Mouse (Mus musculus) inflammation-experienced regulatory T-cells, adult 6 months (primary cell): ENCODE measurements around the gene Slc30a1. TPM values are rescaled to one million over a fixed set of nuclear protein-coding genes. Genes with fewer than 3 reads are reported as not detected.
A peak's percentile ranks its signal among the peaks of the same experiment; 100 is the strongest.

Experiments used
- ATAC-seq: one replicate; pipeline ENCODE4 v1.8.0; 2017
- polyA plus RNA-seq, 3 experiments: library from polyadenylated mRNA; unstranded; fragments of 100-300 nt; shearing (Covaris generic); gene quantifications; one replicate each; pipeline ENCODE4 v1.2.1; 2017

Gene Slc30a1
- polyA plus RNA-seq, 3 experiments from 2014 or later, result 1.3 to 1.6 (median 1.5) TPM

DNA sequence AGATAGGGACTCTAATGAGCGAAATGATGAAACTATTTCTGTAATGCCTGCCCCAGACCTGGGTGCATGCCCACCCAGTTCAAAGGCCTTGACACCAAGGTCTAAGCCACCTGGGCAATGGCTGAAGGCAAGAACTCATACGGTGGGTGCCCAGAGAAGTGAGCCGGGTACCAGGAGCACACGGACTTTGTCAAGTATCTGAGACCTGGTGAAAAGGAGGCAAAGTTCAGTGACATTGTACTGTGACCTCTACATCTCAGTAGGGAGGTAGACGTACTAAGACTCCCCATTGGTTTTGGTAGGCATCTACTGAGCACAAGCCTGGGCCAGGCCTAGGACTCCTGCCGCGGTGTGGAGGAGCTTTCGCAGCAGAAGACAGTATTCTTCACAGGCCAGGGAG lies 38.8 kb downstream of the Slc30a1 start:
- no peak for ATAC-seq

DNA sequence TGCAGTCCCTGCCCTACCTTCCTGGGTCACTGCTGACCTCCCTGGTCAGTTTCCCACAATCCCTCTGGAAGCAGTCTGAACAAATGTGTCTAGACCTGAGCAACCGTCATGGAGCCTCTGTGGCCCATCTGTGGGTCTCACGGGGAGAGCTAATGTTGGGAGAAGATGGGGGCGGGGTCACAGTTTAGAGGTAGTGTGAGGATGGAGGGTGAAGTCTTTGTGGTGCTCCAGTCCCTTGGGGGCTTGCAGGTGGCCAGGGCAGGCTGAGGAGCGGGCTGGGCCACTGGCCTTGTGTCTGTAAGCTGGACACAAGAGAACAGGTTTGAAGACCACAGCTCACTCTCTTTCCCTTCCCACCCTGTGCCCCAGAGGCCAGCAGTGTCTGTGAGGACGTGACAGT lies 39.2 kb downstream of the Slc30a1 start:
- no peak for ATAC-seq

DNA sequence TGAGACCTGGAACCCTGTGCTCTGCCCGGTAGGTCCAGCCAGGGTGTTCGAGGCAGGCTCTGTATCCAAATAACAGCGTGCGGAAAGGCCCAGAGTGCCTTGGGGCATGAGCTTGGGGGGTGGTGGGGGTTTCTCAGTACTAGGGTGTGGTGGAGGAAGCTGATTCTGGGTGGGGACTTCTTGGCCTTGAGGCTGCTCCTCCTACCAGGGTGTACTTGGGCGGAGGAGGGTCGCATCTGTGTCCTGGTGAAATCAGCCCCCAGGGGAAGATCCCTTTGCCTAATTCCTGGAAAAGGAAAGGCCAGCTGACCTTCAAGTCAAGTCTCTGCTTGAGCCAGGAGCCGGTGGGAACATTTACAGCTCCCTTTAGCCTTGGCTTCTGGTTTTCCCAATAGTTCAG lies 39.7 kb downstream of the Slc30a1 start:
- no peak for ATAC-seq

DNA sequence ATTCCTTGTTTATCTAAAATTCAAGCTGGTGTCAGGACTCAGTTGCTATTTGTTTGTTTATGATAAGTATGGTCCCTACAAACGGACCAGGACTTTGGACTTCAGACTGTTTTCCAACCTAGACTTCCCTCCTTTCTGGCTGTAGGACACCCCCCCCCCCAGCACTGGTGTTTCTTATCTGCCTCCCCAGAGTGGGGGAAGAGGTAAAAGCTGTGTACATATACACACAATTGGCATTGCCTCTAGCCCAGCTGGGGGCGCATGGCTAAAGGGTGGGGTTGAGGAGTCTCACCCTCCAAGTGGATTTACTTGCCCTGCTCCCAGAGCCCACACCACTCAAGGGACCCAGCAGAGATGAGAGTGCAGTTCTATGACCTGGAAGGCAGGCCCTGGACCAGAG lies 40.3 kb downstream of the Slc30a1 start:
- ATAC-seq, result no peak

DNA sequence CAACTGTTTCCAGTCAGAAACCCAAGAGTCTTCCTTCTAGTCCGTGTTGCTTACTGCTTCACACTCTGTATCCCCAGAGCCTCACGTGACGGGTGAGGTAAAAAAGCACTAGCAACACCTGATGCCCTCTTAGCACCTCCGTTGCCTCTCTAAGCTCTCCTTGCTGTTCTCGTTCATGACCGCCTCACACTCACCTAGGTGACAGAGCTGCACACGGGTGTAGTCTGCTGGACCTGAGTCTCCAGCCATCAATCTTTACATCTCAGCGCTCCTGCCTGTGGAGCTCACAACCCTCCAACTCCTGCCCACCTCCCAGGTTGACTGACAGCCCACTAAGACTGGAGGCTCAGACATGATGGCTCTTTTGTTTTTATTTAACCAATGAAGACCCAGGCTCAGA lies 41.2 kb downstream of the Slc30a1 start:
- no peak for ATAC-seq

DNA sequence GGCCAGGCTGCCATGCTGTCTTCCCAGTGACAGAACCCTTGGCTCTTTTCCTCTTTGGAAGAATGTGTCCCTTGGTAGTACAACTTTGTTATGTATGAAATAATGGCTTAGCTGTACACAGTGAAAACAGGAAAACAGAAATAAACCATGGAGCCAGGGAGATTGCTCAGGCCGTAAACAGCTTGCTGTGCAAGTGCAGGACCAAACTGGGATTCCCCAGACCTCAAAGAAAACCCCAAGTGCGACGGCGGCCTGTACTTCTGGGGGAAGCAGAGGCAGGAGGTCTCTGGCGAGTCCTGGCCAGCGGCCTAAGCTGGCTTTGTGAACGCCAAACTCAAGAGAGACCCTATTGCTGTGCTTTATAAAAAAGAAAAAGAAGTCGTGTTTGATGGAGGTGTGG lies 42.0 kb downstream of the Slc30a1 start:
- ATAC-seq, result no peak

DNA sequence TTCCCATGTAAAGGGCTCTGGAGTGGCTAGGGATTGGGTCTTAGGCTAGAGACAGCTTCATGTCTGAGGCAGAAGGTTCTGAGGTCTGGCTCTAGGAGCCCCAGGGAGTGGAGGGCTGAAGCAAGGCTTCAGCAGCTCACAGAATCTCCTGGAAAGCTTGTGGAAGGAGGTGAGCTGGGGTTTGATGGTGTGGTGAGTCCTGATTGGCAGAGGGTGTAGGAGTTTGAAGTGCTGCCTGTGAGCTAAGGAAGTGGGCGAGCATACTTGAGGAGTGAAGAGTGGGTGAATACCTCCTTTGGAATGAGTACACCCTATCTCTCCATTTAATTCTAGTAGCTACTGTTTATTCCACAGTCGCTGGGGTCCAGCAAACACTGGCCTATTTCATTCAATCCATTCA lies 44.0 kb downstream of the Slc30a1 start:
- no peak for ATAC-seq

DNA sequence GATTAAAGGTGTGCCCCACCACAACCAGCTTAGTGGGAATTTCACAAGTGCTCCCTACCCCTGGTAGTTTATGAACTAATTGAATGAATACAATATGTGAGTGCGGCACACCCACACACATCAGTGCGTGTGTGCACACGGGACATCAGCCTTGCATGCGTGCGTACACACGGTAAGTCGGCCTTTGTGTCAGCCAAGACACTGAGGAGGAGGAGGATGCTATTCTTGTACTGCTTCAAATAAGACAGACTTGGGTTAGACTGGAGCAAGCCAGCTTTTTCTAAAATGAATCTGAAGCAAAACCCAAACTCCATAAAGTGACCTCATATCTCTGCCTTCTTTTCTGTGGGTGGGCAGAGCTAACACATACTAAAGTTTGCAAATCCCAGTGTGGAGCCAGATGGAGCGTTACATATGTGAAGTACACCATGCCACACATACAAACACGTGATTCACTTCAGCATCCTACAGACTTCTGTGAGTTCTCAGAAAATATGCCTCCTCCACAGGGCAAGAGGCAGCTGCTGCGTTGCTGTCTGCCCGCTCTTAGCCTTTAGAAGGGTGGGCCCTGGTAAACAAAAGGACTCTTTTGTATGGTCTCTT lies 46.3 kb downstream of the Slc30a1 start:
- no peak for ATAC-seq

DNA sequence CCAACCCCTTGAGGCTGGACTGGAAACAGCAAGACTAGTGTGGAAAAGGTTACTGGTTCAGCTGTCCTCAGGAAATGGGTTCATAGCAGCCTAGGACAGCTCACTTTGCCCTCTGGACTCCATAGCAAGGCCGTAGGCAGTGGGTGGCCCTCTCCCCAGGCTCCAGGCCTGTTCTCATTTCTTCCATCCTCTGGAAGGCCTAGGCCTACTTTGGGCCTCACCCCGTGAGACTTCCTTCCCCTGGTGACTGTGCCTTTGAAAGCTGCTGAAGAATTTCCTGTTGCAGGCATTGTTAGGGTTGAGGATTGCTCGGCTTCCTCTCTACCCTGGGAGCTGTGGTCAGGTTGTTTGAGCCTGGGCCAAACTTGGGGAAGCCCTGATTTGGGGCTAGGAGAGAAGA lies 48.5 kb downstream of the Slc30a1 start:
- ATAC-seq, result peak; percentile 68

DNA sequence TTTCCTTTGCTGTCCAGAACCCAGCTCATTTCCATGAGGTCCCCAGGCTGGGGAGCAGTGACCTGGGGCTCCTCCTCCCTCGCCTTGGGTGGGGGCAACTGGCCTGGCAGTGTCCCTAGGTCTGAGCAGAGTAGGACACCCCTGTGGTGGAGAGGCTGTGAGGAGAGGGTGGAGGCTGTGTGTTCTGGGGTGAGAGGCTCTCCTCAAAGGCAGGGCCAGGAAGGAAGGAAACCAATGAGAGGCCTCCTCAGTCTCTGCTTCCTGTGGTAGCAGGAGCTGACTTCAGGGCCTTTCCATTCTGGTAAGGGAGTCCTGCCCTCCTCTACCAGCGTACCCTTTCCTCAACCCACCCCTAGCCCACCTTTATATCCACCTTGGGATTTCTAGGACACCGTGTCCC lies 49.7 kb downstream of the Slc30a1 start:
- ATAC-seq, result peak; percentile 88

DNA sequence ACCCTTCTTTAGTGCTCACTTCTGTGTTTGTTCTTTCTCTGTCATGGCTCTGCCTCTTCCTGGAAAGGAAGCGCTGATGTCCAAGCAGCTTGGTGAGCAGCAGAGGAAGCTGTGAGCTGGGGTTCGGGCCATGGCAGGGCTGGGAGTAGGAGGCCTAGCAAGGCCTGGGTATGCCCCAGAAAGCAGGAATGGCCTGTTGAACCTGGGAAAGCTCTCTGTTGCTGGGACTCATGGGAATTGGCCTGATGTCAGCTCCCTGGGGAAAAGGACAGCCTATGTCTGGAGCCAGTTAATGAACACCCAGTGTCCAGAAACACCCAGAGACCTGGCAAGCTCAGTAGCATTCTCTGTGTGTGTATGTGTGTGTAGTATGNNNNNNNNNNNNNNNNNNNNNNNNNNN lies 50.3 kb downstream of the Slc30a1 start:
- no peak for ATAC-seq

DNA sequence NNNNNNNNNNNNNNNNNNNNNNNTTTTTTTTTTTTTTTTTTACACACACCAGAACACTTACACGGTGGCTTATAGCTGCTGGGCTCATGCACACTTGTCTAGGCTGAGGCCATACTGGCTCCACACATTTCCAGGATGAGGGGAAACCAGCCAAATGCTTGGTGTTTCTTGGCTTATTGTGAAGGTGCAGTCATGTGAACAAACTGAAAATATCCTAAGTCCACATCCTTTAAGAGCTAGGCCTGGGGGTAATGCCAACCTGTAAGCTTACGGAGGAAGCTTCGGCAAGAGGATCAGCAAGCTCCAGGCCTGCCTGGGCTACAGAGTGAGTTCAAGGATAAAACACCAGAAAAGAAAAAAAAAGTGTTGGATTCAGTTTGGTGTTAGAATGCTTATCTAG lies 50.8 kb downstream of the Slc30a1 start:
- no peak for ATAC-seq

DNA sequence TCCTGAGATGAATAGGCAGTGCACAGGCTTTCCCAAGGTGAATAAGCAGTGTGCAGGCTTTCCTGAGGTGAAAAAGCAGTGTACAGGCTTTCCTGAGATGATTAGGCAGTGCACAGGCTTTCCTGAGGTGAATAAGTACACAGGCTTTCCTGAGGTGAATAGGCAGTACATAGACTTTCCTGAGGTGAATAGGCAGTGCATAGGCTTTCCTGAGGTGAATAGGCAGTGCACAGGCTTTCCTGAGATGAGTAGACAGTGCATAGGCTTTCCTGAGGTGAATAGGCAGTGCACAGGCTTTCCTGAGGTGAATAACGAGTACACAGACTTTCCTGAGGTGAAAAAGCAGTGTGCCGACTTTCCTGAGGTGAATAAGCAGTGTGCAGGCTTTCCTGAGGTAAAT lies 54.4 kb downstream of the Slc30a1 start:
- ATAC-seq, result no peak

Other genes with a start within 250 kb of the Slc30a1 start
- 1 to 10 TPM; 7.2 to 8.7 (median 8.3) TPM for gene Lpgat1, start 188.9 kb upstream of the Slc30a1 start, polyA plus RNA-seq
- gene Nek2, start 85.3 kb upstream of the Slc30a1 start, polyA plus RNA-seq, result 10 to 100 TPM in 1 of 3 experiments, 1 to 10 TPM in 1, under 1 TPM in 1; 0.50 to 17.7 (median 1.4) TPM
- gene Rd3, start 70.6 kb downstream of the Slc30a1 start, polyA plus RNA-seq, result under 1 TPM; 0.51 to 0.95 (median 0.88) TPM
- 10 to 100 TPM; 51.7 to 69.8 (median 67.4) TPM for gene Traf5, start 185.8 kb downstream of the Slc30a1 start, polyA plus RNA-seq
- gene Rcor3, start 231.3 kb downstream of the Slc30a1 start, polyA plus RNA-seq, result 10 to 100 TPM; 10.9 to 19.9 (median 14.6) TPM